Mouse (Mus musculus) C2C12 (cell line): Measurements from ENCODE around the gene Pde7b.

Source experiments
- CEBPB ChIP-seq: IDR thresholded peaks from one replicate; pipeline ENCODE4 v1.6.1; 2011; ENCODE audit warnings: low read depth, mild to moderate bottlenecking, control low read depth, moderate library complexity
- CTCF ChIP-seq: IDR thresholded peaks from one replicate; pipeline ENCODE4 v1.5.1; 2011; ENCODE audit not compliant: control insufficient read depth, insufficient read depth, insufficient read length
- FOSL1 ChIP-seq: IDR thresholded peaks from one replicate; pipeline ENCODE4 v1.8.0; 2011; ENCODE audit warnings: mild to moderate bottlenecking, low read length; ENCODE audit not compliant: poor library complexity, insufficient read depth, severe bottlenecking
- MAX ChIP-seq: IDR thresholded peaks from one replicate; pipeline ENCODE4 v1.6.1; 2011; ENCODE audit warnings: mild to moderate bottlenecking, control low read depth
- MYOD1 ChIP-seq: IDR thresholded peaks from one replicate; pipeline ENCODE4 v1.6.1; 2011; ENCODE audit warnings: low read depth; ENCODE audit not compliant: control insufficient read depth, insufficient read length
- MYOG ChIP-seq: IDR thresholded peaks from one replicate; pipeline ENCODE4 v1.6.1; 2011; ENCODE audit not compliant: control insufficient read depth, insufficient read length; ENCODE audit errors: extremely low read depth
- USF1 ChIP-seq: IDR thresholded peaks from one replicate; pipeline ENCODE4 v1.6.1; 2011; ENCODE audit warnings: low read depth, mild to moderate bottlenecking, control low read depth, moderate library complexity

GRCm38 (mm10) chr10:20770418-20770888, 45.6 kb upstream of the Pde7b start:
- TF ChIP-seq CTCF (no peak), MYOG (no peak), MAX (no peak), CEBPB (no peak), FOSL1 (no peak), USF1 (no peak), MYOD1 (no peak)
